Mouse (Mus musculus): Measurements from ENCODE around the gene Abcd3. TPM values are rescaled to one million over a fixed set of nuclear protein-coding genes. Genes with fewer than 3 reads are reported as not detected.
"Not testable (repeated sequence)": the region's sequence is repeated elsewhere in the genome, so short reads cannot be mapped to it uniquely, and the experiment has no call there.

The Abcd3 gene
- total RNA-seq, 2 experiments from 2014 or later: 39.3 to 42.8 TPM

DNA sequence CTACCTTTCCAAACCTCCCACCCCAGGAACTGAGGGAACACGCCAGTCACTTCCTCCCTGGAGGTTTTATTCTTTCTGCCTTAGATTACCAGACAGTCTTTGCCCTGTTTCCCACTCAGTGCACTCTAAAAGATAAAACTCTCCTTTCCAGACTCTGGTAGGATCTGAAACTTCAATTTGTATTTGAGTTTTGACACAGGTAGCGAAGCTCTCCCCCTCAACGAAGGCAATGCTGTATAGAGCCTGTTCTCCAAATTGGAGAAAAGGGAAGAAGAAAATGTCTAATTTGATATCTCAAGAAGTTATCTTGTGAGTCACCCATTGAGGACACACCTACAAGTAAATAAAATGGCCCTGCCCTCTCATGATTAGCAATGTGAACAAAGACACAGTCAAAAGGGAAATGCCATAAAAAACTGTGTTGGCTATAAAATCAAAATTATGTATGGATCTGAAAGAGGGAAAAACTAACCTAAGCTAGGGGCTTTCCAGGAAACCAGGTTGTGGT, 4.6 kb upstream of the Abcd3 start:
- intact Hi-C loops (cut with DNase I): no loop called here
- no peak for DNase-seq

DNA sequence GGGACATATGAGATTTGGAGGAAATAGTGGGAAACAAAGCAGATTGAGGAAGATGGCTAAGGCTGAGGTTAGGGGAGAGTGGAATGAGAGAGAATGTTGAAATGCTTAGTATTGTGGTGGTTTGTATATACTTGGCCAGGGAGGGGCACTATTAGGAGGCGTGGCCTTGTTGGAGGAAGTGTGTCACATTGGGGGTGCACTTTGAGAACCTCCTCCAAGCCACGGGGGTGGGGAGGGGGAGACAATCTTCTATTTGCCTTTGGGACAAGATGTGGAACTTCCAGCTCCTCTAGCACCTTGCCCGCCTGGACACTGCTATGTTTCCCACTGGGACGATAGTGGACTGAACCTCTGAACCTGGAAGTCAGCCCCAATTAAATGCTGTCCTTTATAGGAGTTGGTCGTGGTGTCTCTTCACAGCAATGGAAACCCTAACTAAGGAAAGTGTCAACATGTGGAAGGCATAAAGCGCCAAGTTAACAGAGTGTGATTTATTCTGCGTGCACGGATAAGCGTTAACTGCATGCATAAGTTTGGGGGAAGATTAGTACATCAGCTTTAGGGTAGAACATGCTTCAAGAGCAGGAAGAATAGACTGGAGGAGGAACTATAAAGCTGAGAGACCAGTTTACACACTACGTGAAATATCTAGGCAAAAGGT, 3.8 kb upstream of the Abcd3 start:
- DNase-seq: no peak
- intact Hi-C loops (cut with DNase I): no loop called here

DNA sequence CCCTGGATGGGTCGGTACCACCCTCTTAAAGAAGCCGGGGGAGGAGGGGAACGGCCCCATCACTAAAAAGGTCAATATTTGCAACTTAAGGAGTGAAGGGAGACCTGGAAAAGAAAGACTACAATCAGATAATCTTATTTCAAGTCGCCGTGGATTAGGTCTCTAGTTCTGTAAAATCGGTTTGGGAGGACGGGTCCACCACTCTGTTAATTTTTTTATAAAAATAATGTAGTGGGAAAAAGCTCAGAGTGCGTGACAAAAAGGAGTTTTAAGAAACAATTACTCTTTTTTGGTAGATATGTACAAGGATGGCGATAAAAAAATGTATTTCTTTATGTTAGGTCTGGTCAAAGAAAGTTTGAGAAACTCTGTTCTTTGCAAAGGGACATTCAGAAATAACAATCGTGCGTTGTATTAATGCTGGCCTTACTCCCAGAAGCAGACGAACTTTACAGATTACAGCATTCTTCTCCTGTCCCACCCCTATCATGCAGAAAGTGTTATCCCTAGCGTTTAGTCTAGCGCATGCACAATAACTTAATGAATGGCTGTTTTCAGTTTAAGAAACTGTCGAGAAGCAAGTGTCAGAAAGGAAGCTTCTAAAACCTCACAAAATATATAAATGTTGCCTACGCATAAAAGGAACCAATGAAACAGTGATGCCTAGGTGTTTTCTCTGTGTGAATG, 590 bp upstream of the Abcd3 start:
- DNase-seq: no peak
- intact Hi-C loops (cut with DNase I): no loop called here

DNA sequence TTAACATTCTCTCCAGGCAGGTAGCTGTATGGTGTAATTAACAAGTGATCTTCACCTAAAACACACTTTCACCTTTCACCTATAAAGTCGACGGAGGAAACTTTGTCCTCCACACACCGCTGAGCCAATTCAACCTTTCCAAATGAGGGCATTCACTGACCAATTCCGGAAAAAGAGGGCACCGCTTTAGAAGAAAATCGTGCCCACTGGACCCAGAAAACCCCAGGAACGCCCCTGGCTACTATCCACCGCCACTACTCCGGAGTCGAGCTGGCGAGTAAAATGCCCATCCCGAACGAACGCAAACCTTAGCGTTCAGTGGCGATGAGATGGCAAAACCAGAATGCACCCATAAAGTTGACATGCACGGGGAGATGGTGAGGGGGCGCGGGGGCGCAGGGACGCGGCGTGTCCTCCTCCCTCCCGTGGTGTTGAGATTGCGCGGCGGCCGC, 663 bp downstream of the Abcd3 start:
- intact Hi-C loops (cut with DNase I): no loop called here
- peak in 1 of 2 experiments; percentile 11 for DNase-seq

GRCm38 (mm10) chr3:121813834-121814233, 1.3 kb downstream of the Abcd3 start:
- no peak for DNase-seq
- intact Hi-C loops (cut with DNase I): no loop called here

GRCm38 (mm10) chr3:121808246-121808645, 6.9 kb downstream of the Abcd3 start:
- no peak for DNase-seq
- intact Hi-C loops (cut with DNase I): no loop called here

DNA sequence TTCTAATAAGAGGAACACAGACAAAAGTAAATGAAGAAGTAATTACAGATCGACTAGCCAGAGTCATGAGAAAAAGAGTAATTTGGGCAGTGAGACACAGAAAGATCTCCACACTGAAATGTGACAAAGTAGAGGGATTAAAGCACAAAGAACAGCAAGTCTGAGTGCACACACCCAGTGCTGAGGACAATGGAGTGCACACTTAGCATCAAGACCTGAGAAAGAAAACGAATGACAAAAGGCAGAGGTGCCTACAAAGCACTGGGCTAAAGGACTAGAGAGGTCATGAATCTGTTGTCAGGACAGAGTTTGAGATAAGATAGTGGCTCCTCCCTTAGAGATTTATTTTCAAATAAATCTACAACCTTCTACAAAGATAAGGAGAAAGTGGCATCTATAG, 20.9 kb downstream of the Abcd3 start:
- intact Hi-C loops (cut with DNase I): no loop called here
- DNase-seq: no peak

- no peak for DNase-seq
- intact Hi-C loops (cut with DNase I): no loop called here
These were observed 22.9 kb downstream of the Abcd3 start for GRCm38 (mm10) chr3:121792246-121792645.

GRCm38 (mm10) chr3:121790442-121790841, 24.7 kb downstream of the Abcd3 start:
- no peak for DNase-seq
- intact Hi-C loops (cut with DNase I): no loop called here

DNA sequence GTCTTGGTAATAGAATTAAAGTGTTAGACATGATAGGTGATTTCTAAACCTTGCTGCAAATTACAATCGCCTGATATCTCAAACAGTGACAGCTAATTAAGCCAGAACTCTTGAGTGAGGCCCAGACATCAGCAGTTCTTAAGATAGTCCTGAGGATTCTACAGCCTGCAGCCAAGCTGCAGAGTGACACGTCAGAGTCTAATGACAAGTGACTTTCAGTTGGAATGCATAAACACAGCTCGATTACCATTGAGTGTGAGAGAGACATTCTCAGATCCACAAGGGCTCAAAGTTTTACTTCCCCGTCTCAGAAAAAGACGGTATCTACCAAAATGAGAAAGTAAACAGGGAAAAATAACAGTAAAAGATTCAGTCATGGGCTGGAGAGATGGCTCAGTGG, 25.3 kb downstream of the Abcd3 start:
- intact Hi-C loops (cut with DNase I): no loop called here
- DNase-seq: no peak

- intact Hi-C loops (cut with DNase I): no loop called here
- DNase-seq: no peak
These were observed 32.1 kb downstream of the Abcd3 start for GRCm38 (mm10) chr3:121783020-121783419.

GRCm38 (mm10) chr3:121777943-121778342, 37.2 kb downstream of the Abcd3 start:
- intact Hi-C loops (cut with DNase I): no loop called here
- peak; percentile 19 to 25 for DNase-seq

- DNase-seq; intact Hi-C loops (cut with DNase I): not testable (repeated sequence)
These were observed 41.8 kb downstream of the Abcd3 start for GRCm38 (mm10) chr3:121773336-121773735.

- no peak for DNase-seq
- intact Hi-C loops (cut with DNase I): loop anchor here (10.0 kb wide), 1 partner anchor 234 kb away; the partner anchor contains the start of gene Slc44a3
These were observed 46.3 kb downstream of the Abcd3 start for GRCm38 (mm10) chr3:121768770-121769169.

GRCm38 (mm10) chr3:121766818-121767217, 48.3 kb downstream of the Abcd3 start:
- DNase-seq: no peak
- intact Hi-C loops (cut with DNase I): loop anchor here (10.0 kb wide), 1 partner anchor 232 kb away; the partner anchor contains the start of gene Slc44a3

- no peak for DNase-seq
- intact Hi-C loops (cut with DNase I): loop anchor here (10.0 kb wide), 1 partner anchor 231 kb away; the partner anchor contains the start of gene Slc44a3
These were observed 49.1 kb downstream of the Abcd3 start for GRCm38 (mm10) chr3:121766048-121766447.

DNA sequence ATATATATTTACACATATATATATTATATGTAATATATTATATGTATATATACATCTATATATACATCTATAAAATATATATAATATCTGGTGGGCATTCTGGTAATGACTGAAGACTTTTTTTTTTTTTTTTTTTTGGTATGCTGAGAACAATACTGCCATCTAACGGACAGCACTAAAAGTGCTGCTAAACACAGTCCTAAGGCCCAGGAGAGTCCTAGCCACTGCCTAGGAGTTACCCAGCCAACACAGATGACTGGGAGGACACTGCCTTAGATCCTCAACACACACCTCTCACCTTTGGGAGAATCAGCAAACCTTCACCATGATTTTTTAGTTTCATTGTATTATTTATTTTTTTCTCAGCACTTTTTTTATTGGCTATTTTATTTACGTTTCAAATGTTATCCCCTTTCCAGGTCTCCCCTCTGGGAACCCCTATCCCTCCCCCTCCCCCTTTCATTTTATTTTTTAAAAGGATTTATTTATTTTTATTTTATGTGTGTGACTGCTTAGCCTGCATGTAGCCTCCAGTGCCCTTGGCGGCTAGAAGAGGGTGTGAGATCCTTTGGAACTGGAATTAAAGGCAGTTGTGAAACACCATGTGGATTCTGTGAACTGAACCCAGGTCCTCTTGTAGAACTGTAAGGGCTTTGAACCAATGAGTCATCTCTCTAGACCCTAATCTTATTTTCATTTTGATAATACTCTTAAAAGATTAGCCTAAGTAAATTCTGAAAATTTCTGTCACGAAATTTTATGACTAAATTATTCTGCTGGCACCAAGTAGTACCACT, 52.8 kb downstream of the Abcd3 start:
- intact Hi-C loops (cut with DNase I): loop anchor here (10.0 kb wide), 1 partner anchor 227 kb away; the partner anchor contains the start of gene Slc44a3
- DNase-seq: no peak

GRCm38 (mm10) chr3:121758373-121758772, 56.7 kb downstream of the Abcd3 start:
- no peak for DNase-seq
- intact Hi-C loops (cut with DNase I): no loop called here

GRCm38 (mm10) chr3:121755152-121755551, 60.0 kb downstream of the Abcd3 start:
- intact Hi-C loops (cut with DNase I): no loop called here
- no peak for DNase-seq

- intact Hi-C loops (cut with DNase I); DNase-seq: not testable (repeated sequence)
These were observed 60.6 kb downstream of the Abcd3 start for GRCm38 (mm10) chr3:121754319-121755090.
